Mouse (Mus musculus) brain, embryonic 14.5 days (tissue): ENCODE measurements around the gene Psmd2. TPM values are rescaled to one million over a fixed set of nuclear protein-coding genes. Genes with fewer than 3 reads are reported as not detected.
A peak's percentile ranks its signal among the peaks of the same experiment; 100 is the strongest.

Experiments used
- DNase-seq: peaks from one replicate; pipeline ENCODE4 v3.0.0-alpha.2; 2011; ENCODE audit warnings: low read depth
- CTCF ChIP-seq: fragments of 200-500 bp; IDR thresholded peaks from 2 replicates; pipeline ENCODE4 v1.5.1; 2012; ENCODE audit warnings: inconsistent platforms, mild to moderate bottlenecking, moderate library complexity, borderline replicate concordance; ENCODE audit not compliant: insufficient read depth, insufficient read length; ENCODE audit errors: extremely low read depth
- POLR2A ChIP-seq: fragments of 200-500 bp; IDR thresholded peaks from 2 replicates; pipeline ENCODE4 v1.6.1; 2012; ENCODE audit warnings: mild to moderate bottlenecking, inconsistent platforms, borderline replicate concordance; ENCODE audit not compliant: poor library complexity, insufficient read depth, insufficient read length, severe bottlenecking; ENCODE audit errors: extremely low read depth
- polyA plus RNA-seq: library from polyadenylated mRNA; depleted of rRNA; stranded (reverse); fragments of >200 nt; gene quantifications from 2 replicates; pipeline ENCODE4 v1.2.3, GENCODE M21; 2012; rRNA removed

Gene Psmd2
- polyA plus RNA-seq: 215 and 226 TPM in 2 replicates

- TF ChIP-seq POLR2A: peak; percentile 63; the same call in 1 of the 2 replicates
- no peak for TF ChIP-seq CTCF
- DNase-seq: peak; percentile 98
Observed at GRCm38 (mm10) chr16:20651076-20651946, at the start of gene Psmd2. Gene Psmd2 (plus strand): TSS chr16:20651652.

- TF ChIP-seq CTCF (no peak), POLR2A (no peak)
- peak; percentile 74 for DNase-seq
Observed at GRCm38 (mm10) chr16:20604705-20605104, 46.7 kb upstream of the Psmd2 start.

GRCm38 (mm10) chr16:20610501-20611356 lies 40.7 kb upstream of the Psmd2 start:
- TF ChIP-seq POLR2A (peak; percentile 93; the same call in 1 of the 2 replicates), CTCF (no peak)
- DNase-seq: peak; percentile 95

- TF ChIP-seq CTCF: no peak
- peak; percentile 24; the same call in 1 of the 2 replicates for TF ChIP-seq POLR2A
- peak; percentile 97 for DNase-seq
Observed at GRCm38 (mm10) chr16:20611357-20612227, 39.9 kb upstream of the Psmd2 start, which contains the start of the genes Eef1akmt4, Gm49333 and Alg3. Gene Eef1akmt4 (plus strand): TSS chr16:20611593. Gene Gm49333 (plus strand): TSS chr16:20611610. Gene Alg3 (minus strand): TSS chr16:20611735.

- DNase-seq: peak; percentile 57
- peak; percentile 18; the same call in 1 of the 2 replicates for TF ChIP-seq POLR2A
- TF ChIP-seq CTCF: no peak
Observed at GRCm38 (mm10) chr16:20619541-20620398, 31.7 kb upstream of the Psmd2 start.

GRCm38 (mm10) chr16:20620399-20620735 lies 31.1 kb upstream of the Psmd2 start:
- no peak for TF ChIP-seq CTCF
- TF ChIP-seq POLR2A: no peak
- DNase-seq: peak; percentile 49

- peak; percentile 62 for DNase-seq
- no peak for TF ChIP-seq POLR2A
- no peak for TF ChIP-seq CTCF
Observed at GRCm38 (mm10) chr16:20620751-20621190, 30.7 kb upstream of the Psmd2 start.

- peak; percentile 69 for DNase-seq
Observed at GRCm38 (mm10) chr16:20621191-20621990, 30.1 kb upstream of the Psmd2 start, which contains the start of gene Camk2n2. Gene Camk2n2 (minus strand): TSS chr16:20621287.

More at GRCm38 (mm10) chr16:20621191-20621990, 30.1 kb upstream of the Psmd2 start, which contains the start of gene Camk2n2:
- peak; percentile 36; the same call in 1 of the 2 replicates for TF ChIP-seq POLR2A
- TF ChIP-seq CTCF: no peak
